Mouse (Mus musculus) heart, adult 2 months (tissue): ENCODE results near the gene Trp63.

Experiments
- EP300 ChIP-seq: fragments of 200-500 bp; IDR thresholded peaks from 2 replicates; pipeline ENCODE4 v1.6.1; 2011; ENCODE audit warnings: low read depth, low read length, control low read depth; ENCODE audit not compliant: insufficient read depth
- POLR2A ChIP-seq: fragments of 200-500 bp; IDR thresholded peaks from 2 replicates; pipeline ENCODE4 v1.6.1; 2011; ENCODE audit warnings: mild to moderate bottlenecking, low read depth, low read length, control low read depth; ENCODE audit not compliant: insufficient read depth

DNA sequence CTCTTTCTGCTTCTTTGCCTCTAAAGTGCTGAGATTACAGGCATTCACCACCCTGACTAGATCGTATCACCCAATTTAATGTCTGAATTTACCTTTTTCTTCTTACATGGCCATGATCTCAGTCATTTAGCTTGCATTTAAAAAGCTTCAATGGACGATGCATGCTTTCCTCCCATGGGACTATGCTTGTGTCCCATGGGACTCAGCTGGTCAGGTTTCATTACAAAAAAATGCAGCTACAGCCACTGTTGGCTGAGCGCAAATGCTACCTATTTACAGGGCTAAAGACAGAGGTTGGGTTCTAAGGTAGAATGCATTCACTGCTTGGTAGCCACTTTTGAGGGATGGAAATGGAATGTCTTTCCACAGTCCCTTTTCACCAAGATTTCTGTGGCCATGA lies 32.2 kb downstream of the Trp63 start:
- TF ChIP-seq EP300 (no peak), POLR2A (no peak)
